Comparison of ENCODE assay signal across 25 mouse cellular contexts in the genomic region with DNA sequence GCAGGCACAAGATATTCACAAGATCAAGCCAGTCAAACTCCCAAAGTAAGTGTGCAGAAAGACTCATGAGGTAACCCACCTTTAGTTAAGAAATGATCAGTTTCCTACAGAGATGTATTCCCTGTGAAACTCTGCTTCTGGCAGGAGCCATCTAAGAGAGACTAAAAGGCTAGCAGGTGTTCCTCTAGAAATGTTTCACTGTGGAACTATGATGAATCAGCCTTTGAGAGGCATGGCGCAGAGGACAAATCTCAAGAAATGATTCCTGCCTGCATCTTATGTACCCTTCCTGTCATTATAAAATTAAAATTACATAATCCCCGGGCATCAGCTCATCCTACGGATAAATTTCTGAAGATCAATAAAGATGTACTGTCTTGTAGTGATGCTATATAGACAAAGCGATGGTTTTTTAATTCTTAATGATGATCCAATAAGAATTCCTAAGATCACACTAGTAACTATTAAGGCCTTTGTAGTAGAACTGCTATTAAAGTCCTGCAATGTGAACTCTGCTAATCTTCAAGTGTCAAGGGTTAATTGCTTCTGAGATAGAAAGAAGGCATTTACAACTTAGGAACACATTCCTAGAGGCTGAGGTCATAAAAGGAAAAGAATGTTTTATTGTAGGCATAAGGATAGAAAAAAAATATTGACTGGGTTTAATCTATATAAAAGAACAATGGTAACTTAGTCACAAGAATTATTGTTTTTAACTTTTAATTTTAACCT.
"Had no signal": no experiment of that assay in that cellular context is flagged by ENCODE, and none has a peak within 500 bp of the region (broad histone marks: within the 10 kb centered on the region; RNA-seq: fewer than 3 reads in every experiment).

No protein-coding gene starts in this region.

- H3K4me2 ChIP-seq: heart, embryonic 12.5 days; hindbrain, embryonic 12.5 days; hindbrain, embryonic 14.5 days; limb, embryonic 12.5 days; liver, embryonic 11.5 days had no signal

- DNase-seq: gastrocnemius, adult 2 months; gastrocnemius, postnatal 10 days; gastrocnemius, postnatal 25 days; heart, adult 18-20 months; heart, postnatal 10 days; heart, postnatal 4 days; kidney, adult 18-20 months; kidney, adult 8-10 months; kidney, postnatal 10 days; kidney, postnatal 25 days; kidney, postnatal 4 days; liver had no signal

- H3K36me3 ChIP-seq: heart, embryonic 10.5 days; heart, embryonic 12.5 days; hindbrain, embryonic 10.5 days; hindbrain, embryonic 12.5 days; limb, embryonic 10.5 days; limb, embryonic 12.5 days had no signal

- ATAC-seq: hindbrain, embryonic 16.5 days; inflammation-experienced regulatory T-cells, adult 6 months had no signal

- H3K4me3 ChIP-seq: gastrocnemius, adult 2 months; heart, embryonic 10.5 days; heart, embryonic 12.5 days; hindbrain, embryonic 10.5 days; hindbrain, embryonic 12.5 days; layer of hippocampus, adult 2 months; left cerebral cortex, adult 2 months; limb, embryonic 10.5 days; limb, embryonic 12.5 days had no signal

- H3K9me3 ChIP-seq: heart, embryonic 10.5 days; heart, embryonic 12.5 days; hindbrain, embryonic 10.5 days; hindbrain, embryonic 12.5 days; limb, embryonic 10.5 days; limb, embryonic 12.5 days had no signal

- H3K27me3 ChIP-seq: heart, embryonic 12.5 days; hindbrain, embryonic 12.5 days; limb, embryonic 12.5 days had no signal

- H3K27ac ChIP-seq: gastrocnemius, adult 2 months; heart, embryonic 10.5 days; hindbrain, embryonic 10.5 days; hindbrain, embryonic 12.5 days; hindbrain, embryonic 14.5 days; layer of hippocampus, adult 2 months; left cerebral cortex, adult 2 months; limb, embryonic 10.5 days; limb, embryonic 12.5 days; liver, embryonic 14.5 days had no signal

- H3K4me1 ChIP-seq: heart, embryonic 10.5 days; heart, embryonic 12.5 days; hindbrain, embryonic 10.5 days; hindbrain, embryonic 12.5 days; limb, embryonic 10.5 days; limb, embryonic 12.5 days had no signal

- H3K9ac ChIP-seq: heart, embryonic 12.5 days; hindbrain, embryonic 12.5 days; hindbrain, embryonic 14.5 days; limb, embryonic 12.5 days; liver, embryonic 14.5 days had no signal
